Mouse (Mus musculus) midbrain, postnatal 0 days (tissue): ENCODE results near the gene Gm2956. TPM values are rescaled to one million over a fixed set of nuclear protein-coding genes. Genes with fewer than 3 reads are reported as not detected.
"Not testable (repeated sequence)": the region's sequence is repeated elsewhere in the genome, so short reads cannot be mapped to it uniquely, and the experiment has no call there.

Experiments
- ATAC-seq: fragments of 200-750 bp; cut with Nextera tagmentation; 2 replicates; pipeline ENCODE4 v1.8.0; 2017; ENCODE audit warnings: moderate number of reproducible peaks, mild to moderate bottlenecking, moderate TSS enrichment, moderate library complexity; ENCODE audit not compliant: low FRiP score
- DNase-seq: peaks from one replicate; pipeline ENCODE4 v3.0.0-alpha.2; 2015; ENCODE audit warnings: low spot score
- H3K27ac ChIP-seq: fragments of 300-500 bp; sonication (generic); 2 replicates; pipeline ENCODE4 v1.5.1; 2014; ENCODE audit warnings: low read depth, mild to moderate bottlenecking, low read length, mixed read lengths
- H3K27me3 ChIP-seq: fragments of 300-500 bp; sonication (generic); 2 replicates; pipeline ENCODE4 v1.6.1; 2014; ENCODE audit warnings: low read length, control low read depth, mixed read lengths; ENCODE audit not compliant: insufficient read depth
- H3K36me3 ChIP-seq: fragments of 300-500 bp; sonication (generic); 2 replicates; pipeline ENCODE4 v1.6.1; 2014; ENCODE audit warnings: low read length, control low read depth, mixed read lengths; ENCODE audit not compliant: insufficient read depth
- H3K4me1 ChIP-seq: fragments of 300-500 bp; sonication (generic); 2 replicates; pipeline ENCODE4 v1.6.1; 2014; ENCODE audit warnings: mild to moderate bottlenecking, control low read depth, antibody characterized with exemption, low read length, mixed read lengths; ENCODE audit not compliant: insufficient read depth
- H3K4me2 ChIP-seq: fragments of 300-500 bp; sonication (generic); 2 replicates; pipeline ENCODE4 v1.6.1; 2014; ENCODE audit warnings: low read depth, mild to moderate bottlenecking, low read length, mixed read lengths; ENCODE audit not compliant: poor library complexity, severe bottlenecking
- H3K4me3 ChIP-seq: fragments of 300-500 bp; sonication (generic); 2 replicates; pipeline ENCODE4 v1.5.1; 2014; ENCODE audit warnings: low read depth, mild to moderate bottlenecking, low read length, moderate library complexity
- H3K9ac ChIP-seq: fragments of 300-500 bp; sonication (generic); replicated peaks from 2 replicates; pipeline ENCODE4 v1.6.1; 2014; ENCODE audit warnings: mild to moderate bottlenecking, low read length, moderate library complexity, mixed read lengths; ENCODE audit not compliant: poor library complexity, severe bottlenecking
- H3K9me3 ChIP-seq: fragments of 300-500 bp; sonication (generic); 2 replicates; pipeline ENCODE4 v1.6.1; 2016; ENCODE audit warnings: low read length, control low read depth
- CTCF ChIP-seq: IDR thresholded peaks from 2 replicates; pipeline ENCODE4 v1.5.1; 2016; ENCODE audit warnings: antibody characterized with exemption, mild to moderate bottlenecking
- WGBS: fragments of 180-500 bp; shearing (Covaris S2); extraction: QIAGEN DNeasy Blood & Tissue Kit; methylation state at CpG from one replicate; pipeline ENCODE4 v1.1.7; 2014; 5-methylcytosine and 5-hydroxymethylcytosine counted together
- polyA plus RNA-seq: library from polyadenylated mRNA; unstranded; fragments of >200 nt; fragmentation: Nextera tagmentation; extraction: Ambion mirVana; gene quantifications from 2 replicates; pipeline ENCODE4 v1.2.1, GENCODE M21; 2015
- total RNA-seq: library from RNA; depleted of rRNA; stranded (reverse); fragments of >200 nt; gene quantifications from 2 replicates; pipeline ENCODE4 v1.2.3, GENCODE M21; 2014; rRNA removed

The Gm2956 gene
- total RNA-seq (0.61 and 3.0 TPM in 2 replicates), polyA plus RNA-seq (not detected in 2 replicates)

- peak; percentile 0 for DNase-seq
- not testable (repeated sequence) for H3K9me3 ChIP-seq, H3K27ac ChIP-seq, H3K9ac ChIP-seq, H3K4me1 ChIP-seq, H3K27me3 ChIP-seq, H3K36me3 ChIP-seq, ATAC-seq
- Histone ChIP-seq H3K4me3 (peak within 1 kb of the TSS; percentile 31), H3K4me2 (peak within 1 kb of the TSS; percentile 36; the same call in 1 of the 2 replicates)
- no CpG with 5 or more reads among the region's 37 CpGs for WGBS
- TF ChIP-seq CTCF = peak; percentile 44
Measured at GRCm38 (mm10) chr14:3332087-3332677, at the start of gene Gm2956. TSS of gene Gm2956 (plus strand) at chr14:3332627.

- not testable (repeated sequence) for H3K9ac ChIP-seq, H3K4me1 ChIP-seq, H3K4me2 ChIP-seq, H3K36me3 ChIP-seq, H3K9me3 ChIP-seq, ATAC-seq, H3K27me3 ChIP-seq, H3K27ac ChIP-seq, H3K4me3 ChIP-seq
- peak; percentile 63 for TF ChIP-seq CTCF
- DNase-seq = peak; percentile 1
- 0% methylated on average over 4 of the region's 8 CpGs for WGBS
Measured at GRCm38 (mm10) chr14:3333406-3333805, 979 bp downstream of the Gm2956 start.

- no CpG with 5 or more reads among the region's 2 CpGs for WGBS
- not testable (repeated sequence) for DNase-seq, H3K4me3 ChIP-seq, H3K4me2 ChIP-seq, H3K4me1 ChIP-seq, H3K9me3 ChIP-seq, ATAC-seq, H3K27me3 ChIP-seq, H3K27ac ChIP-seq, H3K36me3 ChIP-seq, H3K9ac ChIP-seq
Measured at GRCm38 (mm10) chr14:3394793-3395192, 62.4 kb downstream of the Gm2956 start, which contains the start of gene Gm10413. TSS of gene Gm10413 (plus strand) at chr14:3395093.

Other genes with a start within 250 kb of the Gm2956 start
- gene Gm10340, start 198.6 kb upstream of the Gm2956 start, total RNA-seq = not detected in 2 replicates
- not detected in 2 replicates for gene Gm10340, start 198.6 kb upstream of the Gm2956 start, polyA plus RNA-seq
- 0.19 TPM in 1 of 2 replicates, not detected in the other for gene Gm5795, start 144.4 kb upstream of the Gm2956 start, total RNA-seq
- 0.16 and 0.40 TPM in 2 replicates for gene Gm5795, start 144.4 kb upstream of the Gm2956 start, polyA plus RNA-seq
- gene D830030K20Rik, start 124.1 kb upstream of the Gm2956 start, total RNA-seq = 16.2 and 17.5 TPM in 2 replicates
- 35.9 and 39.0 TPM in 2 replicates for gene D830030K20Rik, start 124.1 kb upstream of the Gm2956 start, polyA plus RNA-seq
- not detected in 2 replicates for gene Gm10413, start 62.5 kb downstream of the Gm2956 start, total RNA-seq
- not detected in 2 replicates for gene Gm10413, start 62.5 kb downstream of the Gm2956 start, polyA plus RNA-seq
- 4.7 and 10.7 TPM in 2 replicates for gene Gm10409, start 80.0 kb downstream of the Gm2956 start, total RNA-seq
- 24.1 and 27.6 TPM in 2 replicates for gene Gm10409, start 80.0 kb downstream of the Gm2956 start, polyA plus RNA-seq
- gene Gm3005, start 95.5 kb downstream of the Gm2956 start, total RNA-seq = 9.8 and 10.5 TPM in 2 replicates
- 12.6 and 13.9 TPM in 2 replicates for gene Gm3005, start 95.5 kb downstream of the Gm2956 start, polyA plus RNA-seq
- gene Gm10408, start 116.8 kb downstream of the Gm2956 start, total RNA-seq = not detected in 2 replicates
- gene Gm10408, start 116.8 kb downstream of the Gm2956 start, polyA plus RNA-seq = 0.12 TPM in 1 of 2 replicates, not detected in the other